Mouse (Mus musculus) thymus, adult 18-20 months (tissue): ENCODE results near the gene Olfr19.
"Not testable (repeated sequence)": the region's sequence is repeated elsewhere in the genome, so short reads cannot be mapped to it uniquely, and the experiment has no call there.

Experiments
- DNase-seq, 2 experiments: peaks; one replicate each; pipeline ENCODE4 v3.0.0; 2022; ENCODE audit warnings: mixed read lengths in 2 of 2

Gene Olfr19

GRCm38 (mm10) chr16:16676305-16676704, at the start of gene Olfr19:
Gene Olfr19, minus strand, starts transcription at chr16:16676405.
- no peak for DNase-seq

- no peak for DNase-seq
Measured at GRCm38 (mm10) chr16:16684975-16685374, 8.8 kb upstream of the Olfr19 start.

GRCm38 (mm10) chr16:16684053-16684452, 7.8 kb upstream of the Olfr19 start:
- no peak for DNase-seq

GRCm38 (mm10) chr16:16664994-16665393, 11.2 kb downstream of the Olfr19 start:
- no peak for DNase-seq

- not testable (repeated sequence) for DNase-seq
Measured at GRCm38 (mm10) chr16:16664516-16664915, 11.7 kb downstream of the Olfr19 start.

- no peak for DNase-seq
Measured at GRCm38 (mm10) chr16:16645148-16645547, 31.1 kb downstream of the Olfr19 start.

GRCm38 (mm10) chr16:16633730-16634129, 42.5 kb downstream of the Olfr19 start:
- DNase-seq, result no peak
